Mouse (Mus musculus) heart, embryonic 12.5 days (tissue): ENCODE measurements around the gene Fbxw28. TPM values are rescaled to one million over a fixed set of nuclear protein-coding genes. Genes with fewer than 3 reads are reported as not detected.
"Not testable (repeated sequence)": the region's sequence is repeated elsewhere in the genome, so short reads cannot be mapped to it uniquely, and the experiment has no call there.

Experiments
- ATAC-seq: fragments of 200-750 bp; cut with Nextera tagmentation; 2 replicates; pipeline ENCODE4 v1.8.0; 2017; ENCODE audit warnings: moderate TSS enrichment, moderate library complexity; ENCODE audit not compliant: insufficient number of reproducible peaks, low FRiP score
- H3K27ac ChIP-seq: fragments of 300-500 bp; sonication (generic); 2 replicates; pipeline ENCODE4 v1.5.1; 2016; ENCODE audit warnings: mild to moderate bottlenecking, moderate library complexity; ENCODE audit not compliant: poor library complexity, severe bottlenecking
- H3K27me3 ChIP-seq: fragments of 300-500 bp; sonication (generic); replicated peaks from 2 replicates; pipeline ENCODE4 v1.6.1; 2016; ENCODE audit warnings: mild to moderate bottlenecking, moderate library complexity
- H3K36me3 ChIP-seq: fragments of 300-500 bp; sonication (generic); 2 replicates; pipeline ENCODE4 v1.6.1; 2016; ENCODE audit warnings: mild to moderate bottlenecking, moderate library complexity
- H3K4me1 ChIP-seq: fragments of 300-500 bp; sonication (generic); replicated peaks from 2 replicates; pipeline ENCODE4 v1.6.1; 2016; ENCODE audit warnings: mild to moderate bottlenecking
- H3K4me2 ChIP-seq: fragments of 300-500 bp; sonication (generic); 2 replicates; pipeline ENCODE4 v1.6.1; 2016; ENCODE audit warnings: mild to moderate bottlenecking, moderate library complexity
- H3K4me3 ChIP-seq: fragments of 300-500 bp; sonication (generic); 2 replicates; pipeline ENCODE4 v1.5.1; 2016; ENCODE audit warnings: mild to moderate bottlenecking
- H3K9ac ChIP-seq: fragments of 300-500 bp; sonication (generic); 2 replicates; pipeline ENCODE4 v1.6.1; 2016; ENCODE audit warnings: mild to moderate bottlenecking, moderate library complexity
- H3K9me3 ChIP-seq: fragments of 300-500 bp; sonication (generic); replicated peaks from 2 replicates; pipeline ENCODE4 v1.6.1; 2016; ENCODE audit warnings: mild to moderate bottlenecking, moderate library complexity
- WGBS: fragments of 180-500 bp; shearing (Covaris S2); methylation state at CpG from one replicate; pipeline ENCODE4 v1.1.7; 2016; 5-methylcytosine and 5-hydroxymethylcytosine counted together
- polyA plus RNA-seq: library from polyadenylated mRNA; unstranded; fragments of >200 nt; fragmentation: Nextera tagmentation; extraction: Ambion mirVana; gene quantifications from 2 replicates; pipeline ENCODE4 v1.2.1, GENCODE M21; 2016

Gene Fbxw28
- polyA plus RNA-seq: not detected in 2 replicates

GRCm38 (mm10) chr9:109339559-109339958, at the start of gene Fbxw28:
Fbxw28 (minus strand) TSS chr9:109339659.
- H3K36me3 ChIP-seq, H3K9ac ChIP-seq, ATAC-seq, H3K9me3 ChIP-seq, H3K4me1 ChIP-seq, H3K27ac ChIP-seq, H3K27me3 ChIP-seq, H3K4me3 ChIP-seq, H3K4me2 ChIP-seq: not testable (repeated sequence)
- 100% methylated on average over 1 of the region's 1 CpGs for WGBS

GRCm38 (mm10) chr9:109287576-109287975, 51.9 kb downstream of the Fbxw28 start, which contains the start of gene Fbxw14:
Fbxw14 (minus strand) TSS chr9:109287676.
- H3K9me3 ChIP-seq, H3K9ac ChIP-seq, H3K27ac ChIP-seq, H3K27me3 ChIP-seq, H3K4me3 ChIP-seq, H3K4me2 ChIP-seq, ATAC-seq, H3K36me3 ChIP-seq, H3K4me1 ChIP-seq: not testable (repeated sequence)
- WGBS: no CpG with 5 or more reads among the region's 1 CpGs

Other genes starting within 250 kb of the Fbxw28 start
- gene Plxnb1, start 244.3 kb downstream of the Fbxw28 start, polyA plus RNA-seq: 11.1 and 11.7 TPM in 2 replicates
- not detected in 2 replicates for gene Fbxw21, start 177.6 kb downstream of the Fbxw28 start, polyA plus RNA-seq
- not detected in 2 replicates for gene Fbxw13, start 143.7 kb downstream of the Fbxw28 start, polyA plus RNA-seq
- not detected in 2 replicates for gene Fbxw20, start 104.9 kb downstream of the Fbxw28 start, polyA plus RNA-seq
- not detected in 2 replicates for gene Fbxw14, start 52.0 kb downstream of the Fbxw28 start, polyA plus RNA-seq
- not detected in 2 replicates for gene Fbxw22, start 64.6 kb upstream of the Fbxw28 start, polyA plus RNA-seq
- not detected in 2 replicates for gene Fbxw16, start 109.5 kb upstream of the Fbxw28 start, polyA plus RNA-seq
- not detected in 2 replicates for gene Fbxw19, start 156.2 kb upstream of the Fbxw28 start, polyA plus RNA-seq
- not detected in 2 replicates for gene Fbxw15, start 228.6 kb upstream of the Fbxw28 start, polyA plus RNA-seq